Mouse (Mus musculus): ENCODE measurements around the gene Rest. TPM values are rescaled to one million over a fixed set of nuclear protein-coding genes. Genes with fewer than 3 reads are reported as not detected.

Gene Rest
- total RNA-seq, 4 experiments from 2014 or later, result 4.1 to 6.4 (median 5.2) TPM

GRCm38 (mm10) chr5:77265671-77266065, 377 bp downstream of the Rest start:
- peak in 1 of 2 experiments; percentile 13 for DNase-seq (ENCODE audit: low spot score in 2 of 2)

DNA sequence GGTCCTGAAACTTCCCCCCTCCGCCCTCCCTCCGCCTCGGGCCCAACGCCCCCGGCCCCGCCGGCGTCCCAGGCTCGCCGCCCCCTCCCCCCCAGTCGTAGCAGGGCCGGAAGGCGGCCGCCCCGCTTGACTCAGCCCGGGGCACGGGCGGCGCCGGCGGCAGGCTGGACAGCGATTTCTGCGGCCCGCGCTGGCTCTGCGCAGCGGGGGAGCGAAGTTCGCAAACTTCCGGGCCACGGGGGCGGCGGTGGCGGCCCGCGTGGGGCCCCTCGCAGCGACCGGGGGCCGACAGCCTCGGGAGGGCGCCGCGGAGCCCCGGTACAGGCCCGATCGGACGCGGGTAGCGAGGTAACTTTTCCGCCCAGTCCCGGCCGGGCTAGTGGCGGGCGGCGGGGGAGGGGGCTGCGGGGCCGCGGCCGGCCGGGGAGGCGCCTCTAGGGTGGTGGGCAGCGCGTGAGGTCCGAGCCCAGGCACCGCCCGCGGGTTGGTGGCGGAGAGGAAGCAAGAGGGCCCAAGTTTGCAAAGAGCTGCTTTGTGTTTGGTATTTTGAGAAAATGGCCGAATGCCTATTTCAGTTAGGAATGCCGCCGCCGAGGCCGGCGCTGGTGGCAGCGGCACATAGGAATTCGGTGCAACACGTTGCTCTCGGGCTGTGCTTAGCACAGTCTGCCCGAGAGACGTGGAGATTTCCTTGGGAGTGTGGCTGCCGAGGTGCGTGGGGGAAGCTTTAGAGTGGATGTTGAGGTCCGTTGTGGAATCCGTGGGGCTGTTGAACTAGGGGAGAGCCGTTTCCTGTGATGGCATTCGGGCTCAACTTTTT, 985 bp downstream of the Rest start:
- peak in 1 of 2 experiments; percentile 30 for DNase-seq (ENCODE audit: low spot score in 2 of 2)

- no peak for DNase-seq (ENCODE audit: low spot score in 2 of 2)
Observed at GRCm38 (mm10) chr5:77266886-77267401, 1.7 kb downstream of the Rest start.

GRCm38 (mm10) chr5:77267441-77267840, 2.1 kb downstream of the Rest start:
- no peak for DNase-seq (ENCODE audit: low spot score in 2 of 2)

GRCm38 (mm10) chr5:77267957-77268624, 2.8 kb downstream of the Rest start:
- DNase-seq (ENCODE audit: low spot score in 2 of 2), result no peak

DNA sequence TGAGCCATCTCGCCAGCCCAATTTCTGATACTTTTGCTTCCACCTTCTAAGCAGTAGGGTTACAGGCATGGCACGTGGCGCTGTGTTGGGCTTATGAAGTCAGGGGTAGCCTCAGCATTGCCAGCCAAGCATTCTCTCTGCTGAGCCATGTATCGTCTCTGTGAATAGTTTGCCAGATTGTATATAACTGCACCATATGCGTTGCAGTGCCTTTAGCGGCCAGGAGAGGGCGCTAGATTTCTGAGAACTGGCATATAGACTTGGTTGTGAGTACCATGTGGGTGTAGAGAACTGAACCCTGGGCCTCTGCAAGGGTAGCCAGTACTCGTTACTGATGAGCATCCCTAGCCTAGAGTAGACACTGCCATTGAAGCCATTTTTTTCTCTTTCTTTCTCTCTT, 4.1 kb downstream of the Rest start:
- DNase-seq (ENCODE audit: low spot score in 2 of 2), result no peak

GRCm38 (mm10) chr5:77273151-77273550, 7.9 kb downstream of the Rest start:
- no peak for DNase-seq (ENCODE audit: low spot score in 2 of 2)

GRCm38 (mm10) chr5:77275950-77276349, 10.7 kb downstream of the Rest start:
- DNase-seq (ENCODE audit: low spot score in 2 of 2), result no peak

GRCm38 (mm10) chr5:77277204-77277603, 11.9 kb downstream of the Rest start:
- no peak for DNase-seq (ENCODE audit: low spot score in 2 of 2)

GRCm38 (mm10) chr5:77281518-77282174, 16.4 kb downstream of the Rest start:
- DNase-seq (ENCODE audit: low spot score in 2 of 2), result no peak

- no peak for DNase-seq (ENCODE audit: low spot score in 2 of 2)
Observed at GRCm38 (mm10) chr5:77282242-77282641, 17.0 kb downstream of the Rest start.

- no peak for DNase-seq (ENCODE audit: low spot score in 2 of 2)
Observed at GRCm38 (mm10) chr5:77285685-77286084, 20.4 kb downstream of the Rest start.

DNA sequence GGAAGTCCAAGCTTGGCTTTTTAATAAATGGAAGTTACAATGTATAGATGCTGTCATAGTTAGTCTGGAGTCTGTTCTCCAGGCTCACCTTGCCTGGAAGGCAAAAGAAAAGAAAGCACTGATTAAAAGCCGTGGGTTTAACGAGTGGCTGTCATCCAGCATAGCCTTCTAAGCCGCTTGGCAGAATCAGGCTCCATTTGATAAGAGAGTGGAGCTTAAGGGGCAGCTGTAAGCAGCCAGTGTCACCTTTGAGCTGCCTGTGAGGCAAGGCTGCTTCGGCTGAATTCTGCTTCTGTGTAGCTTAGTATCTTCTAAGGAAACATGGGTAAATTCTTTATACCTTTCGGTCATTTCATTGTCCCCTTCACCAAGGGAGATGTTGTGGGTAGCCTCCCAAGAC, 21.6 kb downstream of the Rest start:
- DNase-seq (ENCODE audit: low spot score in 2 of 2), result no peak

DNA sequence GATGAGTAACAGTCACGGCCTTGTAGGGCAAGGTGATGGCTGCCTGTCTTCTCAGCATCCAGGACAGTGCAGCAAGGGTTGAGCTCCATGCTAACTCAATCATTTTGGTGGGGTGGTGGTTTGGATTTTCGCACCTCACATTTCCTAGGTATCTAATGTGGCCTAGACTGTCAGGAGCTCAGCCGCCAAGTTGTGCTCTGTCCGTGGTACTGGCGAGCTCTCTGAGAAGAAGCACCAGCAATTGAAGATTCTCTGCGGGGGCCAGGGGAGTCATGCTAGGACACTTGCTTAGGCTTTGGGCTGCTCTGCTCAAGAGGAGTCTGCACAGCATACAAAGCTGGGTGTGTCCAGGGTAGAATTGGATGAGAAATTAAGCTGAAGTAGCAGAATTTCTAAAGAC, 22.6 kb downstream of the Rest start:
- DNase-seq (ENCODE audit: low spot score in 2 of 2), result no peak

GRCm38 (mm10) chr5:77289686-77290085, 24.4 kb downstream of the Rest start:
- no peak for DNase-seq (ENCODE audit: low spot score in 2 of 2)

GRCm38 (mm10) chr5:77290606-77291005, 25.3 kb downstream of the Rest start:
- DNase-seq (ENCODE audit: low spot score in 2 of 2), result no peak

DNA sequence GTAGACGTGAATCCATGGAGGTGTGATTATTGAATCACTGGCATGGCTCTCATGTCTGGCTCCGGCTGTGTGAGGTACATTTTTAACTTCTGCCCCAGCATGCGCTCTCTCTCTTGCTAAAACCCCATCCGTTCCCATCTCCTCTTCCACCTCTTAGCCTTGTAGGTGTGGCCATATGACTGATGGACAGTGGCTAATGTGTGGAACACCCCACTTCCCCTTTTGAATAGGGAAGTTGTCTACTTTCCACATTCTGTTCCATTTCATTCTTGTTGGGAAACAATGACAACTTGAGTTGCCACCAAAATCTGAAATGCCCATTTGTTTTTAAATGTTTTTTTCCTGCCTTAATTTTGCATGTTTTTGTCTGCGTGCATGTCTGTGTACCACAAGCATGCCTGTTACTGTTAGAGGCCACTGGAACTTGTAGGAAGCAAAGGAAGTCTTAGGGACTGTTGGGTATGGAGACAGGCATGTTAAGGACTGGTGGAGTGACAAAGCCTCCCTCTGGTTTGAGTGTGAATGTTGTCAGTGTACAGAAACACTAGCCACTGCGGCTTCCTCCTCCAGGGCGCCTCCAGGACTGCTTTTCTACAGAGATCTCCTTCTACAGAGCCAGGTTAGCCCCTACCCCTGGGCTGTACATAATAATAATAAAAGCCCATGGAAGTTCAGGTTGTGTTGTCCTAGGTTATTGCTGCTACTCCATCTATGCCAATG, 27.7 kb downstream of the Rest start:
- DNase-seq (ENCODE audit: low spot score in 2 of 2), result no peak

DNA sequence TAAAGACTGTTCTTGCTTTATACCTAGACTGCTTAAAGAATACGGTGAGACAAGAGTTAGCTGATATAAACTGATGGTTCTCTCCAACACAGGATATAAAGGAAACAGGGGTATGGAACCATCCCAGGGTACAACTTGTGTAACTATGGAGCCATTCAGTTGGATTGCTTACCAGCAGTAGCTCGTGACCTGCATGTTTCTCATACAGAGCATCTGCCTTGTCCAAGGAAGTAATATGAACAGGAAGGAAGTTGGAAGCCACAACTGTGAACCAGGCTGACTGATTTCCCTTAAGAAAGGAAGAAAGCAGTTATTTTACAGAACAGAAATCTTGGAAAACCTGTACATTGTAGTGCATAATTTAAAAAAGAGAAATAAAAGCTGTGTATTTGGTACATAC, 34.2 kb downstream of the Rest start:
- DNase-seq (ENCODE audit: low spot score in 2 of 2), result no peak

DNA sequence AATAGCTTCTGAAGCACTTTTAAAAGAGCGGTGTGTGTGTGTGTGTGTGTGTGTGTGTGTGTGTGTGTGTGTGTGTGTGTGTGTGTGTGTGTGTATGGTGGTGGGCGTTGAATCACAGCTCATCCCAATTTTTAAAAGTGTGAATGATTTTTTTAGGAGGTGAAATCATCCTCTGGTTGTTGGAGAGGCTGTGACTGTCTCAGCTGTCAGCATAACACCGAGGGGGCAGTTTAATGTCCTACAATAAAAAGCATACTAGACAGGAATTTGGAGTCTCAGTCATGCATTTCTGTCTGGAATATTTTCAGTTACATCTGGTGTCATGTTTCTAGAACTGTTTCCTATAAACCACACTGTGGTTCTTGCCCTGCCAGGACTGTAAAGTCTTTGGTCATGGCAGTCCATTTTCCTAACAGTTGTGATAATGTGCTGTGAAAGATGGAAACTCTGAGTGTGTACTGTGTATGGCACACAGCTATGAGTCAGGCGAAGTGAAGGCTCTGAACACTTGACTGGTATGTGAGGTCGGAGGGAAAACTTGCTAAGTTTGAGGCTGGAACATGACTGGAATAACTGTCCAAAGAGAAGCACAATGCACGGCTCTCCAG, 36.1 kb downstream of the Rest start:
- DNase-seq (ENCODE audit: low spot score in 2 of 2), result no peak

GRCm38 (mm10) chr5:77307821-77308553, 42.7 kb downstream of the Rest start:
- no peak for DNase-seq (ENCODE audit: low spot score in 2 of 2)
